Mouse (Mus musculus) cerebellum, adult 2 months (tissue): ENCODE measurements at regions not wholly inside any gene's neighbourhood (a gene's known extent, or its start where the extent isn't known, plus 50 kb on each side); places are given as distances from the start of the nearest gene placed in this dataset.
"Not testable (repeated sequence)": the region's sequence is repeated elsewhere in the genome, so short reads cannot be mapped to it uniquely, and the experiment has no call there.

ENCODE experiments used
- CTCF ChIP-seq: fragments of 200-500 bp; IDR thresholded peaks from 2 replicates; pipeline ENCODE4 v1.5.1; 2011; ENCODE audit warnings: low read depth, mild to moderate bottlenecking, control low read depth, low read length, moderate library complexity, borderline replicate concordance; ENCODE audit not compliant: insufficient read depth
- POLR2A ChIP-seq: fragments of 200-500 bp; IDR thresholded peaks from 2 replicates; pipeline ENCODE4 v1.6.1; 2011; ENCODE audit warnings: low read length, control low read depth, borderline replicate concordance; ENCODE audit not compliant: insufficient read depth

DNA sequence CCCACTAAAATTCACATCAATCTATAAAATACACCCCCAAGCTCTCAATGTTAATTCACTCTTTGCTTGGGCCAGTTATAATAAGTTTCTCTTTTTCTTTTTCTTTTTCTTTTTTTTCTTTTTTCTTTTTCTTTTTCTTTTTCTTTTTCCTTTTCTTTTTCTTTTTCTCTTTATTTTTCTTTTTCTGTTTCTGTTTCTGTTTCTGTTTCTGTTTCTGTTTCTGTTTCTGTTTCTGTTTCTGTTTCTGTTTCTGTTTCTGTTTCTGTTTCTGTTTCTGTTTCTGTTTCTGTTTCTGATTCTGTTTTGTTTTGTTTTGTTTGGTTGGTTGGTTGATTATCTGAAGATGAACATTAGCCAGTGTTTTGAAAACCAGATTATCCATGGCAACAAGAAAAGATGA, 201.2 kb upstream of the Col1a2 start:
- not testable (repeated sequence) for TF ChIP-seq CTCF, POLR2A
